Mouse (Mus musculus) cerebral cortex, adult 2 months (tissue): Measurements from ENCODE around the gene Ube2k.

ENCODE experiments used
- WGBS: fragments of 180-500 bp; shearing (Covaris S2); methylation state at CpG from one replicate; pipeline ENCODE4 v1.1.7; 2018; 5-methylcytosine and 5-hydroxymethylcytosine counted together

The Ube2k gene

GRCm38 (mm10) chr5:65537420-65538071, 513 bp downstream of the Ube2k start:
- WGBS, result under 1% methylated on average over 59 of the region's 59 CpGs

- WGBS, result 1% methylated on average over 4 of the region's 4 CpGs
These were observed 1.1 kb downstream of the Ube2k start for GRCm38 (mm10) chr5:65538121-65538520.

DNA sequence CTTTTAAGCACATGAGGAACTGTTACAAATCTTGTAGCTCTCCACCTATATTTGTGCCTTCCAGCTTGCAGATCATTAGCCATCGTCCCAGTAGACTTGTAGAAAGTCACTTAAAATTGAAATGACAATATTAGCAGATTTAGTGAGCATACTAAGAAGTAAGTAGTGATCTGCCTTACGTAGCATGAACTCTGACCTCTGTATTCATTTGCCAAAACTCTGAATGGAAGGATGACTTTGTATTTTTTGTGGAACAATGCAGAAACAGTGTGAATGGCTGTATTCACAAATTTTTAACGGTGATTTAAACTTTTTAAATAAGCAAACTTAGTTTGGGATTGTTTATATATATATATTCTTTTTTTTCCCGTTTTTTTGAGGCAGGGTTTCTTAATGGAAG, 1.8 kb downstream of the Ube2k start:
- WGBS, result 13% methylated on average over 4 of the region's 4 CpGs

- 87% methylated on average over 3 of the region's 3 CpGs for WGBS
These were observed 2.8 kb downstream of the Ube2k start for GRCm38 (mm10) chr5:65539786-65540185.

DNA sequence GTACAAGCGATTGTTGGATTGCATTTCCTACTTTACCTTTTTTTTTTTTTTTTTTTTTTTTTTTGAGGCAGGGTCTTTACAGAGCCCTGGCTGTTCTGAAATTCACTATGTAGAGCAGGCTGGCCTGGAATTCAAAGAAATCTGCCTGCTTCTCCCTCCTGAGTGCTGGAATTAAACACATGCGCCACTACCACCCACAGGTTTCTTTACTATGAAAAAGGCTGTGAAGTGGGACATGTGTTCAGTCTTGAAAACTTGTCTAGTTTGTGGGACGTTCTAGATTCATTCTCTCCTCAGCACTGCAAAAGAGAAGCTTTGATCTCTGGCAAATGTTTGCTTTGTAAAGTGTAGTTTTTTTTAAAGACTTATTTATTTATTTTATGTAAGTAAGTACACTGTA, 4.9 kb downstream of the Ube2k start:
- WGBS, result 52% methylated on average over 3 of the region's 3 CpGs

DNA sequence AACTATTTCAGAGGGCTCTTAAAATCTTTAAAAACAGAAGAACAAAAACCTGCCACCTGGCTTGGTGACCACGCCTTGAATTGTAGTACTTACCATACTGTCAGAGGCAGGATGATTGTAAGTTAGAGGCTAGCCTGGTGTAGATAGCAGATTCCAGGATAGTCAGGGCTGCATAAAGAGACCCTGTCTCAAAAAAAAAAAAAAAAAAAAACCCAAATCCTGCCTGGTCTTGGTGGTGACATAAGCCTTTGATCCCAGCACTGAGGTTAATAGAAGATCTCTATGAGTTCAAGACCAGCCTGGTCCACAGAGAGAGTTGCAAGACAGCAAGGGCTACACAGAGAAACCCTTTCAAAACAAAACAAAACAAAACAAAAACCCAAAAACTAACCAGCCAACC, 6.5 kb downstream of the Ube2k start:
- whole genome bisulfite sequencing, result 88% methylated on average over 1 of the region's 1 CpGs

- WGBS, result 80% methylated on average over 2 of the region's 2 CpGs
These were observed 7.6 kb downstream of the Ube2k start for GRCm38 (mm10) chr5:65544616-65545015.

DNA sequence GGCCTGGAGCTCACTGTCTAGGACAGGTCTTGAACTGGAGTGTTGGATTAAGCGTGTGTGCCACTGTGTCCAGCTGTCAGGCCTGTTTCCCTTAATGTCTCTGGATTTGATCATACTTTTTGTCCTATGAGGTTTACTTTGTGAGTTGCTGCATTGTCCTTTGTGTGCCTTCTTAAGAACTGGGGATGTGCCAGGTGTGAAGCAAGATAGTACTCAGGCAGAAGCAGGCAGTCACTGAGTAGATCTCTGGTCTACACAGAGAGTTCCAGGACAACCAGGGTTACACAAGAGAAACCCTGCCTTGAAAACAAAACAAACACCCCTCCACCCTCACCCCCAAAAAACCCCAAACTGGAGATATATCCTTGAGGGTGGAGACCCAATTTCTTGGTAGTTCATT, 12.6 kb downstream of the Ube2k start:
- WGBS, result 84% methylated on average over 1 of the region's 1 CpGs

- 40% methylated on average over 19 of the region's 20 CpGs for WGBS
These were observed 24.3 kb downstream of the Ube2k start for GRCm38 (mm10) chr5:65561125-65561893.

- 76% methylated on average over 2 of the region's 2 CpGs for WGBS
These were observed 28.5 kb downstream of the Ube2k start for GRCm38 (mm10) chr5:65565486-65565885.

DNA sequence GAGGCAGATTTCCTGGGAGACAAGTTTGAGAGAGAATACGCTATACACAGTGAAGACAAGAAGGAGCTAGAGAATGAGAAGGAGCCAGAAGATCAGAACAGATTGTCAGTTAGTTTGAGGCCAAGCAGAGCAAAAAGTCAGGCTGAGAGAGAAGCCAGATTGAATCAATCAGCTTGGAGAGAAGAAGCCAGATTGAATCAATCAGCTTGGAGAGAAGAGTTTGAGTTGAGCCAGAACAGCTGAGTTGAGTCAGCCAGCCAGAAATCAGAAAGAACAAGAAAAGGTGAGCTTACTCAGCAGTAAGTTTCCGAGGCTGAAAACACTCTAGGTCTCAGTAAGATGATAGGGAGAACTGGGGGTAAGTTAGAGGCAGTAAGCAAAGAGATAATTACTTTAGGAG, 37.8 kb downstream of the Ube2k start:
- 69% methylated on average over 2 of the region's 2 CpGs for WGBS

- WGBS, result 65% methylated on average over 2 of the region's 2 CpGs
These were observed 38.9 kb downstream of the Ube2k start for GRCm38 (mm10) chr5:65575896-65576295.

GRCm38 (mm10) chr5:65578545-65578944, 41.5 kb downstream of the Ube2k start:
- WGBS, result 46% methylated on average over 3 of the region's 3 CpGs

DNA sequence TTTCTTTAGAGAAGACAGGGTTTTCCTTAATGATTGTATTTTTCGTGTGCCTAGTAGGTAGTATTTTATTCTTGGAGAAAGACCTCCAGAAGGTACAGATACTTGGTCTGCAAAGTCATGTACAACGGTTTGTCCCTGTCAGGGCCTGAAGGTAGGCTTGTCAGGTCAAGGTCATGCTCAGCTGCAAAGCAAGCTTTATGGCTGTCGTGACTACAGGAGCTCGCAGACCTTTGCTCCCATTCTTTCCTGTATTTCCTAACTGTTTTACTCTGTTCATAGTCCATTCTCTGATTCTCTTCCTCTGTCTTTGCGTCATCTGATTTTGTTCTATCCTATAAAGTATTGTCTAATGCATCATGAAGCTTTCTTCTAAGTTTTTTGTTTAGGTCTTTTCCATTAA, 49.3 kb downstream of the Ube2k start:
- 89% methylated on average over 5 of the region's 5 CpGs for WGBS

- WGBS, result 88% methylated on average over 1 of the region's 1 CpGs
These were observed 53.2 kb downstream of the Ube2k start for GRCm38 (mm10) chr5:65590199-65590598.

- 85% methylated on average over 2 of the region's 2 CpGs for WGBS
These were observed 55.4 kb downstream of the Ube2k start for GRCm38 (mm10) chr5:65592421-65592820.

- 89% methylated on average over 7 of the region's 7 CpGs for WGBS
These were observed 62.6 kb downstream of the Ube2k start for GRCm38 (mm10) chr5:65599681-65600080.

- WGBS, result 95% methylated on average over 1 of the region's 1 CpGs
These were observed 69.8 kb downstream of the Ube2k start for GRCm38 (mm10) chr5:65606820-65607219.

DNA sequence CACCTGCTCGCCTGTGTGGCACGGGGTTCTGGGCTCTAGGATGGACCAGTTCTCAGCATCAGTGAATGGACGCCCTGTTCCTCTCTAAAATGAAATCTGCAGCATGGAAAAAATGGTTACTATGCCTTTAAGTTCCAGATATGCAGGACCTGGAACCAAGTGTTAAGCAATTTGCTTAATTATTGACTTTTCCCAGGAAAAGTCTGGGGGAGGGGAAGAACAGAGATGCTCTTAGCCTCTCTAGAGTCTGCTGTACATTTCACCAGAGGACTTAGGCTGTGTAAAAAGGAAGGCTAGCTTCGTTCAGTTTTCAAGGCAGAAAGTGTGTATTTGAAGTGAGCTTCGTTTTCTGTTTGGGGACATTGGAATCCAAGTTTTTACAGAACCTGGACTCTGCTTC, 72.7 kb downstream of the Ube2k start:
- WGBS, result 75% methylated on average over 5 of the region's 5 CpGs

DNA sequence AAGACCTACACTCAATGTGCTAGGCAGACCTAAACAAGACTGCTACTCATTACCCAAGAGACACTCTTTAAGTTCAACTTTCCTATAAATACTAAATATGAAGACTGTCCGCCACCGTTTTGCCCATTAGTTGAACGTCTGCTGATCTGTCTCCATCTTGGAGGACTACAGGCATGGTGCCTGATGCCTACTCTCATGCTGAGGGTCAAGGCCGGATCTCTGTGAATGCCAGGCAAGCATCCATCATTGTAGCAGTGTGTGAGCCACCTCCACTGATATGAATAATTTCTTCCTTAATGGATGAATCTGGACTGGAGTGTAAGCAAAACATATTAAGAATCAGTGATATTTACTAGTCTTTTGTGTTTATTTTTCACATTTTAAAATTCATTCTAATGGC, 73.5 kb downstream of the Ube2k start:
- WGBS, result 87% methylated on average over 4 of the region's 4 CpGs

DNA sequence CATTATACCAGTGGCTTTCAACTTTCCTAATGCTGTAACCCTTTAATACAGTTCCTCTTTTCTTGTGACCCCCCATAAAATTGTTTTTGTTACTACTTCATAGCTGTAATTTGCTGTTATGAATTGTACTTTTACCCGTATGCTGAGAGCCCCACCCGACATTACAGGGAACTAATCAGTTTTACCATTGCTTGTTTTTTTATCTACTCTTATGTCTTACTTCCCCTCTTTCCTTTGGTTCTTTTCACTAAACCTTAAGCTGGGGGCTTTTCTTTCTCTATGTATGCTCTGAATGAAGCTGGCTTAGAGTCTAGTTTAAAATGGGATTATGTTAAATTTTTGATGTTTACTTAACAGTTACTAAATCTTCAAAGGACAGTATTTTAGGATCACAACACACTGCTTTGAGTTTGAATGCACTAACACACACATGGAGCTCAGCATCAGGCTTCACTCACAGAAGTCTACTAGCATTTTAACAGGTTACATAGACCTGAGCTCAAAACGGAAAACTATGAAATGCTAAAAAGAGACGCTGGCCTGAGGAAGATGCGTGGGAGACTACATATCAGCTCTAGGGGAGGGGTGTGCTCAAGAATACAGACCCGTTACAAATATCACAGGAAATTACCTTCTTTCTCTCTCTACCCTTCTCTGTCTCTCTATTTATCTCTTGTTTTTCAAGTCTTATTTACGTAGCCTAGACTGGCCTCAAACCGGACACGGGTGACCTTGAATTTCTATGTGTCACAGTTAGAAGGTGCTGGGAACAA, 76.3 kb downstream of the Ube2k start:
- WGBS, result 65% methylated on average over 9 of the region's 9 CpGs

DNA sequence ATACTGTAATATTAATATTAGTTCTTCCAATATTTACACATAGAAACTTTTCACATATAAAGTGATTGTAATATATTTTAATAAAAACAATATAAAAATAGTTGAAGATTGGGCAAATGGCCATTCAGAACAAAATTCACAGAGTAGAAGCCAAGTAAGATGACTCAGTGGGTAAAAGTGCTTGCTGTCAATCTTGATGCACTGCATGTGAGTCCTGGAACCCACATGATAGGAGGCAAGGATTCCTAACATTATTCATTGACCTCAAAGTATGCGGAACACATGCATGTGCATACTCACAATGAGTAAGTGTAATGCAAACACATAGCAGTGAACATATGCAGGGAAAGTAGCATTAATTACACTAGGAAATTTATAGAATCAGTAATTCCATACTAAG, 101.9 kb downstream of the Ube2k start:
- 98% methylated on average over 1 of the region's 1 CpGs for WGBS
